Mouse (Mus musculus) lung, postnatal 0 days (tissue): ENCODE results near the gene Svop. TPM values are rescaled to one million over a fixed set of nuclear protein-coding genes. Genes with fewer than 3 reads are reported as not detected.

Experiments
- ATAC-seq: fragments of 200-750 bp; cut with Nextera tagmentation; 2 replicates; pipeline ENCODE4 v1.8.0; 2017; ENCODE audit warnings: moderate library complexity
- DNase-seq: peaks from one replicate; pipeline ENCODE4 v3.0.0-alpha.2; 2016; ENCODE audit warnings: low spot score
- H3K27ac ChIP-seq: fragments of 300-500 bp; sonication (generic); 2 replicates; pipeline ENCODE4 v1.5.1; 2014; ENCODE audit warnings: antibody characterized with exemption, mild to moderate bottlenecking, low read length, mixed read lengths
- H3K27me3 ChIP-seq: fragments of 300-500 bp; sonication (generic); replicated peaks from 2 replicates; pipeline ENCODE4 v1.6.1; 2014; ENCODE audit warnings: low read length, mixed read lengths; ENCODE audit not compliant: insufficient read depth
- H3K36me3 ChIP-seq: fragments of 300-500 bp; sonication (generic); 2 replicates; pipeline ENCODE4 v1.6.1; 2014; ENCODE audit warnings: low read length, mixed read lengths; ENCODE audit not compliant: insufficient read depth
- H3K4me1 ChIP-seq: fragments of 300-500 bp; sonication (generic); 2 replicates; pipeline ENCODE4 v1.6.1; 2014; ENCODE audit warnings: antibody characterized with exemption, low read depth, low read length, mixed read lengths; ENCODE audit not compliant: insufficient read depth
- H3K4me2 ChIP-seq: fragments of 300-500 bp; sonication (generic); replicated peaks from 2 replicates; pipeline ENCODE4 v1.6.1; 2014; ENCODE audit warnings: low read depth, mild to moderate bottlenecking, low read length, moderate library complexity, mixed read lengths
- H3K4me3 ChIP-seq: fragments of 300-500 bp; sonication (generic); 2 replicates; pipeline ENCODE4 v1.5.1; 2014; ENCODE audit warnings: low read depth, low read length
- H3K9ac ChIP-seq: fragments of 300-500 bp; sonication (generic); replicated peaks from 2 replicates; pipeline ENCODE4 v1.6.1; 2014; ENCODE audit warnings: low read depth, mild to moderate bottlenecking
- H3K9me3 ChIP-seq: fragments of 300-500 bp; sonication (generic); 2 replicates; pipeline ENCODE4 v1.6.1; 2016; ENCODE audit warnings: low read length, mixed read lengths
- CTCF ChIP-seq: IDR thresholded peaks from 2 replicates; pipeline ENCODE4 v1.5.1; 2016; ENCODE audit warnings: antibody characterized with exemption, mild to moderate bottlenecking
- EP300 ChIP-seq: IDR thresholded peaks from 2 replicates; pipeline ENCODE4 v1.6.1; 2016; ENCODE audit warnings: antibody characterized with exemption, mild to moderate bottlenecking, control low read depth
- WGBS: fragments of 180-500 bp; shearing (Covaris S2); extraction: QIAGEN DNeasy Blood & Tissue Kit; methylation state at CpG from one replicate; pipeline ENCODE4 v1.1.7; 2014; 5-methylcytosine and 5-hydroxymethylcytosine counted together
- polyA plus RNA-seq: library from polyadenylated mRNA; unstranded; fragments of >200 nt; fragmentation: Nextera tagmentation; extraction: Ambion mirVana; gene quantifications from 2 replicates; pipeline ENCODE4 v1.2.1, GENCODE M21; 2015

The Svop gene
- polyA plus RNA-seq, 1 experiment from 2014 or later, result not detected

GRCm38 (mm10) chr5:114030652-114031051 lies 60.7 kb downstream of the Svop start:
- H3K4me1 ChIP-seq, result no peaks in the 10 kb centered on the region
- H3K9ac ChIP-seq, result no peak overlapping the region
- TF ChIP-seq EP300, result no peak
- TF ChIP-seq CTCF, result no peak
- H3K27ac ChIP-seq, result no peak overlapping the region
- H3K9me3 ChIP-seq, result no peaks in the 10 kb centered on the region
- no peak overlapping the region for H3K4me2 ChIP-seq
- WGBS, result 85% methylated on average over 12 of the region's 12 CpGs
- no peak overlapping the region for H3K4me3 ChIP-seq
- no peak for ATAC-seq
- H3K27me3 ChIP-seq, result no peaks in the 10 kb centered on the region
- H3K36me3 ChIP-seq, result no peaks in the 10 kb centered on the region
- no peak for DNase-seq

GRCm38 (mm10) chr5:114028111-114028510 lies 63.3 kb downstream of the Svop start:
- Histone ChIP-seq H3K9ac (no peak overlapping the region), H3K27me3 (no peaks in the 10 kb centered on the region), H3K4me3 (no peak overlapping the region), H3K36me3 (no peaks in the 10 kb centered on the region), H3K27ac (no peak overlapping the region), H3K4me1 (no peaks in the 10 kb centered on the region), H3K9me3 (no peaks in the 10 kb centered on the region), H3K4me2 (no peak overlapping the region)
- ATAC-seq (no peak), DNase-seq (no peak)
- 78% methylated on average over 12 of the region's 12 CpGs for WGBS
- no peak for TF ChIP-seq CTCF
- TF ChIP-seq EP300, result no peak

GRCm38 (mm10) chr5:114027217-114027944 lies 64.0 kb downstream of the Svop start:
- Histone ChIP-seq H3K9me3 (no peaks in the 10 kb centered on the region), H3K4me1 (no peaks in the 10 kb centered on the region), H3K27me3 (no peaks in the 10 kb centered on the region), H3K4me2 (no peak overlapping the region), H3K9ac (no peak overlapping the region), H3K4me3 (no peak overlapping the region), H3K27ac (no peak overlapping the region), H3K36me3 (no peaks in the 10 kb centered on the region)
- ATAC-seq (no peak), DNase-seq (no peak)
- WGBS, result 80% methylated on average over 12 of the region's 12 CpGs
- TF ChIP-seq CTCF (no peak), EP300 (no peak)

GRCm38 (mm10) chr5:114024885-114025284 lies 66.5 kb downstream of the Svop start:
- no peaks in the 10 kb centered on the region for H3K9me3 ChIP-seq
- ATAC-seq, result peak; percentile 16; the same call in 1 of the 2 replicates
- WGBS, result 10% methylated on average over 10 of the region's 10 CpGs
- no peak overlapping the region for H3K27ac ChIP-seq
- no peaks in the 10 kb centered on the region for H3K36me3 ChIP-seq
- no peak for TF ChIP-seq EP300
- TF ChIP-seq CTCF, result no peak
- H3K4me2 ChIP-seq, result no peak overlapping the region
- H3K4me1 ChIP-seq, result no peaks in the 10 kb centered on the region
- no peak overlapping the region for H3K4me3 ChIP-seq
- peak; percentile 15 for DNase-seq
- H3K9ac ChIP-seq, result no peak overlapping the region
- no peaks in the 10 kb centered on the region for H3K27me3 ChIP-seq

GRCm38 (mm10) chr5:114024390-114024789 lies 67.0 kb downstream of the Svop start:
- no peak overlapping the region for H3K4me2 ChIP-seq
- H3K27ac ChIP-seq, result no peak overlapping the region
- no peaks in the 10 kb centered on the region for H3K27me3 ChIP-seq
- no peak for TF ChIP-seq EP300
- TF ChIP-seq CTCF, result no peak
- H3K36me3 ChIP-seq, result no peaks in the 10 kb centered on the region
- H3K9ac ChIP-seq, result no peak overlapping the region
- H3K4me3 ChIP-seq, result no peak overlapping the region
- no peaks in the 10 kb centered on the region for H3K9me3 ChIP-seq
- ATAC-seq (no peak), DNase-seq (no peak)
- WGBS, result 52% methylated on average over 6 of the region's 6 CpGs
- no peaks in the 10 kb centered on the region for H3K4me1 ChIP-seq

- DNase-seq (no peak), ATAC-seq (no peak)
- Histone ChIP-seq H3K27ac (no peak overlapping the region), H3K27me3 (no peaks in the 10 kb centered on the region), H3K4me1 (no peaks in the 10 kb centered on the region), H3K4me2 (no peak overlapping the region), H3K9me3 (no peaks in the 10 kb centered on the region), H3K4me3 (no peak overlapping the region), H3K9ac (no peak overlapping the region), H3K36me3 (no peaks in the 10 kb centered on the region)
- TF ChIP-seq CTCF (no peak), EP300 (no peak)
- 60% methylated on average over 7 of the region's 7 CpGs for WGBS
Measured at GRCm38 (mm10) chr5:114015121-114015520, 76.2 kb downstream of the Svop start.
